Mouse (Mus musculus): ENCODE measurements around the gene Cyp3a41b.
"Not testable (repeated sequence)": the region's sequence is repeated elsewhere in the genome, so short reads cannot be mapped to it uniquely, and the experiment has no call there.

The Cyp3a41b gene

GRCm38 (mm10) chr5:145584630-145585029 lies at the start of gene Cyp3a41b:
Cyp3a41b (minus strand) TSS chr5:145584730.
- not testable (repeated sequence) for DNase-seq (ENCODE audit: low spot score in 2 of 2)

- not testable (repeated sequence) for DNase-seq (ENCODE audit: low spot score in 2 of 2)
Measured at GRCm38 (mm10) chr5:145632286-145632685, 47.8 kb upstream of the Cyp3a41b start.

- DNase-seq (ENCODE audit: low spot score in 2 of 2) = not testable (repeated sequence)
Measured at GRCm38 (mm10) chr5:145604891-145605290, 20.4 kb upstream of the Cyp3a41b start.

GRCm38 (mm10) chr5:145597851-145598250 lies 13.3 kb upstream of the Cyp3a41b start:
- not testable (repeated sequence) for DNase-seq (ENCODE audit: low spot score in 2 of 2)

- DNase-seq (ENCODE audit: low spot score in 2 of 2) = not testable (repeated sequence)
Measured at GRCm38 (mm10) chr5:145577321-145577720, 7.2 kb downstream of the Cyp3a41b start.

- DNase-seq (ENCODE audit: low spot score in 2 of 2) = not testable (repeated sequence)
Measured at GRCm38 (mm10) chr5:145575660-145576059, 8.9 kb downstream of the Cyp3a41b start.

- DNase-seq (ENCODE audit: low spot score in 2 of 2) = not testable (repeated sequence)
Measured at GRCm38 (mm10) chr5:145571922-145572321, 12.6 kb downstream of the Cyp3a41b start.

Data from right cerebral cortex, adult 2 months (tissue).